Mouse (Mus musculus): ENCODE measurements around the gene Serpinb9.
"Not testable (repeated sequence)": the region's sequence is repeated elsewhere in the genome, so short reads cannot be mapped to it uniquely, and the experiment has no call there.

Serpinb9 gene

GRCm38 (mm10) chr13:32993894-32994242 lies 9.2 kb upstream of the Serpinb9 start:
- in situ Hi-C loops (cut with MboI; ENCODE audit: low pct_unique_long_range_greater_than_20kb in 1 of 2, low sequenced_read_pairs in 2 of 2, unreplicated experiment in 1 of 2), result no loop called here

- in situ Hi-C loops (cut with MboI; ENCODE audit: low pct_unique_long_range_greater_than_20kb in 1 of 2, low sequenced_read_pairs in 2 of 2, unreplicated experiment in 1 of 2), result no loop called here
These were observed 8.0 kb upstream of the Serpinb9 start for GRCm38 (mm10) chr13:32995051-32995450.

- in situ Hi-C loops (cut with MboI; ENCODE audit: low pct_unique_long_range_greater_than_20kb in 1 of 2, low sequenced_read_pairs in 2 of 2, unreplicated experiment in 1 of 2), result no loop called here
These were observed 1.7 kb upstream of the Serpinb9 start for GRCm38 (mm10) chr13:33001341-33001740.

GRCm38 (mm10) chr13:33003523-33004413 lies 718 bp downstream of the Serpinb9 start:
- in situ Hi-C loops (cut with MboI; ENCODE audit: low pct_unique_long_range_greater_than_20kb in 1 of 2, low sequenced_read_pairs in 2 of 2, unreplicated experiment in 1 of 2), result no loop called here

- in situ Hi-C loops (cut with MboI; ENCODE audit: low pct_unique_long_range_greater_than_20kb in 1 of 2, low sequenced_read_pairs in 2 of 2, unreplicated experiment in 1 of 2), result no loop called here
These were observed 1.5 kb downstream of the Serpinb9 start for GRCm38 (mm10) chr13:33004414-33005105.

- in situ Hi-C loops (cut with MboI; ENCODE audit: low pct_unique_long_range_greater_than_20kb in 1 of 2, low sequenced_read_pairs in 2 of 2, unreplicated experiment in 1 of 2), result no loop called here
These were observed 2.5 kb downstream of the Serpinb9 start for GRCm38 (mm10) chr13:33005501-33006075.

- in situ Hi-C loops (cut with MboI; ENCODE audit: low pct_unique_long_range_greater_than_20kb in 1 of 2, low sequenced_read_pairs in 2 of 2, unreplicated experiment in 1 of 2), result no loop called here
These were observed 3.5 kb downstream of the Serpinb9 start for GRCm38 (mm10) chr13:33006555-33006954.

GRCm38 (mm10) chr13:33012395-33012794 lies 9.3 kb downstream of the Serpinb9 start:
- in situ Hi-C loops (cut with MboI; ENCODE audit: low pct_unique_long_range_greater_than_20kb in 1 of 2, low sequenced_read_pairs in 2 of 2, unreplicated experiment in 1 of 2), result no loop called here

- in situ Hi-C loops (cut with MboI; ENCODE audit: low pct_unique_long_range_greater_than_20kb in 1 of 2, low sequenced_read_pairs in 2 of 2, unreplicated experiment in 1 of 2), result no loop called here
These were observed 10.2 kb downstream of the Serpinb9 start for GRCm38 (mm10) chr13:33013271-33013670.

GRCm38 (mm10) chr13:33022371-33022770 lies 19.3 kb downstream of the Serpinb9 start:
- in situ Hi-C loops (cut with MboI; ENCODE audit: low pct_unique_long_range_greater_than_20kb in 1 of 2, low sequenced_read_pairs in 2 of 2, unreplicated experiment in 1 of 2), result no loop called here

- in situ Hi-C loops (cut with MboI; ENCODE audit: low pct_unique_long_range_greater_than_20kb in 1 of 2, low sequenced_read_pairs in 2 of 2, unreplicated experiment in 1 of 2), result no loop called here
These were observed 23.5 kb downstream of the Serpinb9 start for GRCm38 (mm10) chr13:33026427-33027057.

GRCm38 (mm10) chr13:33027244-33027643 lies 24.2 kb downstream of the Serpinb9 start, which contains the start of gene Serpinb9b:
TSS of gene Serpinb9b (plus strand) at chr13:33027416.
- in situ Hi-C loops (cut with MboI; ENCODE audit: low pct_unique_long_range_greater_than_20kb in 1 of 2, low sequenced_read_pairs in 2 of 2, unreplicated experiment in 1 of 2), result no loop called here

- in situ Hi-C loops (cut with MboI; ENCODE audit: low pct_unique_long_range_greater_than_20kb in 1 of 2, low sequenced_read_pairs in 2 of 2, unreplicated experiment in 1 of 2), result no loop called here
These were observed 25.1 kb downstream of the Serpinb9 start for GRCm38 (mm10) chr13:33028146-33028545.

- in situ Hi-C loops (cut with MboI; ENCODE audit: low pct_unique_long_range_greater_than_20kb in 1 of 2, low sequenced_read_pairs in 2 of 2, unreplicated experiment in 1 of 2), result no loop called here
These were observed 25.5 kb downstream of the Serpinb9 start for GRCm38 (mm10) chr13:33028550-33028949.

- in situ Hi-C loops (cut with MboI; ENCODE audit: low pct_unique_long_range_greater_than_20kb in 1 of 2, low sequenced_read_pairs in 2 of 2, unreplicated experiment in 1 of 2), result not testable (repeated sequence)
These were observed 26.4 kb downstream of the Serpinb9 start for GRCm38 (mm10) chr13:33029478-33029877.

GRCm38 (mm10) chr13:33030281-33030680 lies 27.2 kb downstream of the Serpinb9 start:
- in situ Hi-C loops (cut with MboI; ENCODE audit: low pct_unique_long_range_greater_than_20kb in 1 of 2, low sequenced_read_pairs in 2 of 2, unreplicated experiment in 1 of 2), result no loop called here

- in situ Hi-C loops (cut with MboI; ENCODE audit: low pct_unique_long_range_greater_than_20kb in 1 of 2, low sequenced_read_pairs in 2 of 2, unreplicated experiment in 1 of 2), result no loop called here
These were observed 32.5 kb downstream of the Serpinb9 start for GRCm38 (mm10) chr13:33035506-33035905.

- in situ Hi-C loops (cut with MboI; ENCODE audit: low pct_unique_long_range_greater_than_20kb in 1 of 2, low sequenced_read_pairs in 2 of 2, unreplicated experiment in 1 of 2), result no loop called here
These were observed 40.5 kb downstream of the Serpinb9 start for GRCm38 (mm10) chr13:33043542-33043941.

- in situ Hi-C loops (cut with MboI; ENCODE audit: low pct_unique_long_range_greater_than_20kb in 1 of 2, low sequenced_read_pairs in 2 of 2, unreplicated experiment in 1 of 2), result no loop called here
These were observed 44.2 kb downstream of the Serpinb9 start for GRCm38 (mm10) chr13:33047234-33047633.
